9 mouse cellular contexts compared by ENCODE assay signal in the genomic region with DNA sequence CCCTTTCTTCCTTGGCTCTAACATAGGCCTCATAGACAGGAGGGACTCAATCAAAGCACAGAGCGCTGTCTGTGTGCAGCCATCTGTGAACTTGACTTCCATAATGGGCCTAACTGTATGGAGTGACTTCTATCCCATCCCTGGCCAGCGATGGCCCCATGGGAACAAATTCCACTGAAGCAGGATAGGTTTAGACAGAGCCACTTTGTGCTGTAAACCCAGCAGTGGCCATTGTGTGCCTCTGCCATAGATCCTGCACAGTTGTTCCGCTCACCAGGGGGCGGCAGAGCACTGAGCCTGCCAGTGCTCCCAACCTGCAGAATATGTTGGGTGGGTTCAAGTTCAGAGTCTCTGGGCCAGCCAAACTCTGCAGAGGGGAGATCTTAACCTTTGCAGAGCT. TPM values are rescaled to one million over a fixed set of nuclear protein-coding genes. Genes with fewer than 3 reads are reported as not detected.
A peak's percentile ranks its signal among the peaks of the same experiment; 100 is the strongest.
DNase-seq lines count a peak whose midpoint lies in the region; ATAC-seq and TF ChIP-seq lines count a peak whose summit lies in the region.
"Had no signal": no experiment of that assay in that cellular context is flagged by ENCODE, and none has a peak within 500 bp of the region (broad histone marks: within the 10 kb centered on the region; RNA-seq: fewer than 3 reads in every experiment).

No protein-coding gene starts in this region.

- no peaks in the 10 kb centered on the region for H3K9me3 ChIP-seq in midbrain, postnatal 0 days (ENCODE audit: low read length)
- no peaks in the 10 kb centered on the region for H3K9me3 ChIP-seq in midbrain, embryonic 13.5 days

- H3K9ac ChIP-seq in midbrain, postnatal 0 days (replicated peaks; ENCODE audit: low read length, poor library complexity, severe bottlenecking): no peak overlapping the region
- no peak overlapping the region for H3K9ac ChIP-seq in midbrain, embryonic 13.5 days (replicated peaks)

- no peaks in the 10 kb centered on the region for H3K27me3 ChIP-seq in midbrain, postnatal 0 days (ENCODE audit: insufficient read depth, low read length)
- H3K27me3 ChIP-seq in midbrain, embryonic 13.5 days: no peaks in the 10 kb centered on the region
- no peaks in the 10 kb centered on the region for H3K27me3 ChIP-seq in small intestine, adult 2 months (ENCODE audit: control insufficient read depth, insufficient read depth, low read length)

- 84% methylated on average over 4 of the region's 4 CpGs for WGBS in midbrain, postnatal 0 days
- WGBS in midbrain, embryonic 13.5 days: 86% methylated on average over 4 of the region's 4 CpGs
- WGBS in small intestine, adult 2 months: 92% methylated on average over 4 of the region's 4 CpGs

- no peak for ATAC-seq in midbrain, postnatal 0 days (ENCODE audit: low FRiP score)
- no peak for ATAC-seq in midbrain, embryonic 13.5 days

- no peak overlapping the region for H3K4me3 ChIP-seq in gastrocnemius, adult 2 months
- no peak overlapping the region for H3K4me3 ChIP-seq in midbrain, postnatal 0 days (ENCODE audit: low read depth, low read length)
- H3K4me3 ChIP-seq in midbrain, embryonic 13.5 days (replicated peaks): no peak overlapping the region
- H3K4me3 ChIP-seq in cortical plate, adult 2 months (ENCODE audit: insufficient read depth, low read length): no peak overlapping the region
- H3K4me3 ChIP-seq in small intestine, adult 2 months (ENCODE audit: low read depth, low read length): no peak overlapping the region

- peaks cover 67% of the 10 kb centered on the region for H3K36me3 ChIP-seq in midbrain, postnatal 0 days (ENCODE audit: insufficient read depth, low read length)
- H3K36me3 ChIP-seq in midbrain, embryonic 13.5 days: peaks cover 92% of the 10 kb centered on the region
- H3K36me3 ChIP-seq in small intestine, adult 2 months (ENCODE audit: control insufficient read depth, insufficient read depth, low read length): peaks cover 37% of the 10 kb centered on the region

- H3K4me1 ChIP-seq in midbrain, postnatal 0 days (ENCODE audit: insufficient read depth, low read length): no peaks in the 10 kb centered on the region
- H3K4me1 ChIP-seq in midbrain, embryonic 13.5 days (replicated peaks): no peaks in the 10 kb centered on the region
- no peaks in the 10 kb centered on the region for H3K4me1 ChIP-seq in cortical plate, adult 2 months (ENCODE audit: control insufficient read depth, insufficient read depth, low read length)
- no peaks in the 10 kb centered on the region for H3K4me1 ChIP-seq in small intestine, adult 2 months (ENCODE audit: control insufficient read depth, insufficient read depth, insufficient read length, low read length)

- no peak overlapping the region for H3K4me2 ChIP-seq in midbrain, postnatal 0 days (ENCODE audit: low read depth, low read length, poor library complexity, severe bottlenecking)
- no peak overlapping the region for H3K4me2 ChIP-seq in midbrain, embryonic 13.5 days (replicated peaks)

- TF ChIP-seq CTCF in gastrocnemius, adult 2 months (IDR thresholded peaks at IDR 0.05): peak; percentile 50
- TF ChIP-seq CTCF in midbrain, postnatal 0 days (IDR thresholded peaks at IDR 0.05): peak; percentile 56
- peak; percentile 28; the same call in 1 of the 2 replicates for TF ChIP-seq CTCF in cortical plate, adult 2 months (IDR thresholded peaks at IDR 0.05; ENCODE audit: extremely low read depth, insufficient read depth, low read length)
- peak; percentile 28; the same call in 1 of the 2 replicates for TF ChIP-seq CTCF in small intestine, adult 2 months (IDR thresholded peaks at IDR 0.05; ENCODE audit: extremely low read depth, insufficient read length, insufficient replicate concordance, low read depth, low read length)

- no peak for TF ChIP-seq POLR2A in cortical plate, adult 2 months (IDR thresholded peaks at IDR 0.05; ENCODE audit: extremely low read depth, insufficient read depth, low read length)
- TF ChIP-seq POLR2A in small intestine, adult 2 months (IDR thresholded peaks at IDR 0.05; ENCODE audit: low read depth, low read length): no peak

- intact Hi-C loops in gastrocnemius, adult 2 months (cut with DNase I): loop anchor here (5.0 kb wide), 1 partner anchor 35 kb away; no protein-coding TSS in a partner anchor

- no peak for DNase-seq in gastrocnemius, adult 2 months
- no peak for DNase-seq in gastrocnemius, postnatal 25 days
- DNase-seq in midbrain, postnatal 0 days (ENCODE audit: low spot score): peak; percentile 53
- DNase-seq in urinary bladder, adult 2 months (ENCODE audit: low spot score): no peak
- no peak for DNase-seq in gastrocnemius, postnatal 10 days

- no peak overlapping the region for H3K27ac ChIP-seq in gastrocnemius, adult 2 months
- no peak overlapping the region for H3K27ac ChIP-seq in midbrain, postnatal 0 days (ENCODE audit: low read depth, low read length)
- no peak overlapping the region for H3K27ac ChIP-seq in midbrain, embryonic 13.5 days
- H3K27ac ChIP-seq in cortical plate, adult 2 months (ENCODE audit: insufficient read depth, low read length): no peak overlapping the region
- H3K27ac ChIP-seq in small intestine, adult 2 months (ENCODE audit: insufficient read depth, low read depth, low read length): no peak overlapping the region

RNA-seq across cellular contexts. Expression of a gene that starts 43.8 kb away (rescaled TPM):
- not detected for total RNA-seq in gastrocnemius, adult 2 months (2021)
- total RNA-seq in gastrocnemius, postnatal 25 days (2021): not detected
- 0.60 and 1.7 TPM in 2 replicates for total RNA-seq in midbrain, postnatal 0 days (2014; rRNA removed)
- polyA plus RNA-seq in midbrain, postnatal 0 days (2015; fragmentation: Nextera tagmentation; extraction: Ambion mirVana): 0.21 and 0.65 TPM in 2 replicates
- 0.24 TPM in 1 of 2 replicates, not detected in the other for polyA plus RNA-seq in midbrain, embryonic 13.5 days (2015; fragmentation: Nextera tagmentation; extraction: Ambion mirVana)
- polyA plus RNA-seq in cortical plate, adult 2 months (2012; rRNA removed): 0.96 and 1.1 TPM in 2 replicates
- 0.81 and 4.0 TPM in 2 replicates for polyA plus RNA-seq in small intestine, adult 2 months (2012; rRNA removed)
- polyA plus RNA-seq in urinary bladder, adult 2 months (2012; rRNA removed): not detected in 2 replicates
- not detected for total RNA-seq in gastrocnemius, postnatal 10 days (2021)

RNA-seq across cellular contexts. Expression of a gene that starts 51.4 kb away (rescaled TPM):
- not detected for total RNA-seq in gastrocnemius, adult 2 months (2021)
- total RNA-seq in gastrocnemius, postnatal 25 days (2021): not detected
- not detected in 2 replicates for total RNA-seq in midbrain, postnatal 0 days (2014; rRNA removed)
- polyA plus RNA-seq in midbrain, postnatal 0 days (2015; fragmentation: Nextera tagmentation; extraction: Ambion mirVana): not detected in 2 replicates
- 0.67 and 0.69 TPM in 2 replicates for polyA plus RNA-seq in midbrain, embryonic 13.5 days (2015; fragmentation: Nextera tagmentation; extraction: Ambion mirVana)
- polyA plus RNA-seq in cortical plate, adult 2 months (2012; rRNA removed): not detected in 2 replicates
- not detected in 2 replicates for polyA plus RNA-seq in small intestine, adult 2 months (2012; rRNA removed)
- polyA plus RNA-seq in urinary bladder, adult 2 months (2012; rRNA removed): not detected in 2 replicates
- not detected for total RNA-seq in gastrocnemius, postnatal 10 days (2021)
- polyA plus RNA-seq: liver, embryonic 16.5 days had no signal
